In genomic region chr3:89106881-89107280, GRCm38 (mm10) we compare ENCODE assay signal across 27 mouse cellular contexts. TPM values are rescaled to one million over a fixed set of nuclear protein-coding genes. Genes with fewer than 3 reads are reported as not detected.
"Had no signal": no experiment of that assay in that cellular context is flagged by ENCODE, and none has a peak within 500 bp of the region (broad histone marks: within the 10 kb centered on the region; RNA-seq: fewer than 3 reads in every experiment).

No protein-coding gene starts in this region.

- H3K4me2 ChIP-seq: lung, embryonic 15.5 days; midbrain, embryonic 11.5 days; midbrain, embryonic 13.5 days; midbrain, embryonic 15.5 days; neural tube, embryonic 12.5 days had no signal

- DNase-seq: lung, adult 2 months; lung, postnatal 14 days; lung, postnatal 36 days; retina, postnatal 1 day; right cerebral cortex, adult 18-20 months; right cerebral cortex, postnatal 25 days; right cerebral cortex, postnatal 4 days; spleen, adult 18-20 months; thymus, adult 18-20 months; thymus, postnatal 14 days; thymus, postnatal 36 days had no signal

- ATAC-seq: lung, postnatal 0 days; midbrain, embryonic 13.5 days; midbrain, embryonic 15.5 days had no signal

- H3K4me1 ChIP-seq: neural tube, embryonic 12.5 days had no signal

- H3K27ac ChIP-seq: liver, embryonic 14.5 days; lung, embryonic 15.5 days; macrophage; midbrain, embryonic 13.5 days; midbrain, embryonic 15.5 days; neural tube, embryonic 12.5 days had no signal

- H3K4me3 ChIP-seq: lung, embryonic 15.5 days; midbrain, embryonic 13.5 days; midbrain, embryonic 15.5 days; neural tube, embryonic 12.5 days had no signal

- H3K9me3 ChIP-seq: lung, embryonic 15.5 days; midbrain, embryonic 13.5 days; midbrain, embryonic 15.5 days; neural tube, embryonic 12.5 days had no signal

- H3K36me3 ChIP-seq: lung, embryonic 15.5 days; midbrain, embryonic 13.5 days; midbrain, embryonic 15.5 days; neural tube, embryonic 12.5 days had no signal

- H3K27me3 ChIP-seq: lung, embryonic 15.5 days; midbrain, embryonic 13.5 days; midbrain, embryonic 15.5 days; neural tube, embryonic 12.5 days had no signal

- H3K9ac ChIP-seq: liver, embryonic 14.5 days; lung, embryonic 15.5 days; midbrain, embryonic 13.5 days; midbrain, embryonic 15.5 days; neural tube, embryonic 12.5 days had no signal

RNA-seq across cellular contexts. Expression of gene Gm43738, which starts 6.0 kb away (rescaled TPM):
- total RNA-seq: megakaryocyte progenitor cell, adult 5-6 weeks; midbrain, postnatal 0 days; monocyte, adult 5-6 weeks had no signal
- polyA plus RNA-seq: lung, adult 2 months; lung, postnatal 0 days; macrophage; midbrain, embryonic 11.5 days; midbrain, embryonic 13.5 days; midbrain, embryonic 15.5 days; midbrain, postnatal 0 days; neural tube, embryonic 12.5 days; neural tube, embryonic 14.5 days; small intestine, adult 2 months; stomach, embryonic 14.5 days; stomach, embryonic 16.5 days; thymus, postnatal 0 days had no signal

RNA-seq across cellular contexts. Expression of gene Pklr, which starts 29.1 kb away (rescaled TPM):
- total RNA-seq: midbrain, postnatal 0 days; monocyte, adult 5-6 weeks had no signal
- polyA plus RNA-seq: macrophage; midbrain, embryonic 13.5 days; thymus, postnatal 0 days had no signal

RNA-seq across cellular contexts. Expression of gene Hcn3, which starts 53.1 kb away (rescaled TPM):
- total RNA-seq: monocyte, adult 5-6 weeks had no signal
